Mouse (Mus musculus): ENCODE results near the gene Cuta. TPM values are rescaled to one million over a fixed set of nuclear protein-coding genes. Genes with fewer than 3 reads are reported as not detected.
"Not testable (repeated sequence)": the region's sequence is repeated elsewhere in the genome, so short reads cannot be mapped to it uniquely, and the experiment has no call there.

Cuta gene
- total RNA-seq, 2 experiments from 2014 or later: 129 to 141 TPM

DNA sequence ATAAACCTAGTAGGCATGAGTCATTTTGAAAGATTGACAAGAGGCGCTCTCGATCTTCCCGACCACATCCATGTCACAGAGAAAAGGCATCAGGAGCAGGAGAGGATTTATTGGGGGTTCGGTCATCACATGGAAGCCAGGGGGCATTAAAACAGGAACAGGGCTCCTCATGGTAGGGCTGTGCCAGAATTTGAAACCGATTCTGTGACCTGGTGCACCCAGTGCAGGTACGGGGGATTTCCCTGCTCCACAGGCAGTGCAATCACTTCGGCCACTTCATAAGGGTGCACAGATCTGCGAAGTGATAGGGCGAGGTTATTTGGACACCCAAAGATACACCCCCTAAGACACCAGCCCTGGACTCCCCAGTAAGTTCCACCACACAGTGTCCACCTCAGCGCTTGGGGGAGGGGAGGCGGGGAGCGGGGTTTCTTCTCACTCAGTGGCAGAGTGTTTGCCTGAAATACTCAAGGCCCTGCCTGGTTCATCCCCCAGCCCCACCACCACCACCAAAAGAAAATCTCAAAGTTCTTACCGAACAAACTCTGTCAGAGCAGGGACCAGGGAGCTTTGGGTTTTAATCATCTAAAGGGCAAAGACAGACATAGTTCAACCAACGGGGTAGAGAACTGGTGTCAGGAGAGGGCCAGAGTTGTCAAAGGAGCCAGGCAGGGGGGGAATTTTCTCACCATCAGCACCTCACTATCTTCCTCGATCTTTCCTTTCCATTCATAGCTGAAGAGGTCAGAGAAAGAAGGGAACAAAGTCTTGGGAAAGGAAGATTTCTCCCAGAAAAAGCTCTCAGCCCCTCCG is 1.3 kb downstream of the Cuta start:
- no peak for DNase-seq (ENCODE audit: low spot score in 2 of 2)

DNA sequence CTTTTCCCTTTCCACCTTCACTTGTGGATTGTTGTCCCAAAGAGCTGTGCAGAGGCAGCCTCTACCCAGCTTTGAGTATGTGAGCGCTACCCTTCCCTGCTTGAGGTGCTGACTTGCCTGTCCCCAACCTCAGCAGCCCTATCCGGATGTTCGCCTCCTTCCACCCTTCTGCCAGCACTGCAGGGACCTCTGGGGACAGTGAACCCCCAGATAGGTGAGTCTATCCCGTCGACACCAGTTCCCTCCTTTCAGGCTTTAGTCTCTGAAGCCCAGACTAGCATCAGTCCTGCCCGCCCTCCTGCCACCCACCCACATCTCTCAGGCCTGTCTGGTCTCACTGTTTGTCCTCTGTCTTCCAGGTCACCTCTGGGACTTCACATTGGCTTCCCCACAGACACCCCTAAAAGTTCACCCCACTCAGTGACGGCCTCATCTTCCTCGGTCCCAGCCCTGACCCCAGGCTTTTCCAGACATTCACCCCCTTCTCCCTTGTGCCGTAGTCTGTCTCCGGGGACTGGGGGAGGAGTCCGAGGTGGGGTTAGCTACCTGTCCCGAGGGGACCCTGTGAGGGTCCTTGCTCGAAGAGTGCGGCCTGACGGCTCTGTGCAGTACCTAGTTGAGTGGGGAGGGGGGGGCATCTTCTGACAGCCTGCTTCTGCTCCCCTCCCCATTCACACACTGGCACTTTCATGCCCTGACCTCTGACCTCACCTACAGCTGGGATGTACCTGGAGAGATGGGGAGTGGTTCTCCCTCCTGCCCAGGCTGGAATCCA is 2.3 kb downstream of the Cuta start:
- no peak for DNase-seq (ENCODE audit: low spot score in 2 of 2)

DNA sequence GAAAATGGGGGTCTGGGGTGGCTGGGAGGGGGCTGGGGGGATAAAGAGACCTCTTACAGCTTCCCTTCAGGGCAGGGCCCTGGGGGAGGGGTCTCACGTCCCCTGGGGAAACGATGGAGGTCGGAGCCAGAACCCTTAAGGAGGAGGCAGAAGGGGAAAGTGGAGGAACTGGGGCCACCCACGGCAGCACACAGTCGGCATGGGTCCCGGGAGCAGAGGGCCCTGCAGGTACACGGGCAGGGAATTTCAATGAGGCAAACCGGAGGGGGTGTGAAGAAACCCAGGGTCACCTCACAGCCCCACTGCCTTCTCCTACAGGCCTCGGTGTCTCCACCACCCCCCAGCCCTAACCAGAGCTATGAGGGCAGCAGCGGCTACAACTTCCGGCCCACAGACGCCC is 2.9 kb downstream of the Cuta start:
- DNase-seq (ENCODE audit: low spot score in 2 of 2): no peak

DNA sequence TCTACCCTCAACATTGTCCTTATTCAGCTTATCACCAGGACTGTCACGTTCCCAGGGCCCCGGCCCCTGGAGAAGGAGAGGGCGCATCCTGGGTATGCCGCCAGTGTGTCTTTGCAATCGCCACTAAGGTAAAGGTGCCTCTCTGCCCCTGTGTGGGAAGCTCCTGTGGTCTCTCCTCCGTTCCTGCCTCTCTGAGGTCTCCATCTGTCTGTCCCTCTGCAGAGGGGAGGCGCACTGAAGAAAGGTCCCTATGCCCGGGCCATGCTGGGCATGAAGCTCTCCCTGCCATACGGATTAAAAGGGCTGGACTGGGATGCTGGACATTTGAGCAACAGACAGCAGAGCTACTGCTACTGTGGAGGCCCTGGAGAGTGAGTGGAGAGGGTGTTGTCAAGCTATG is 4.3 kb downstream of the Cuta start:
- DNase-seq (ENCODE audit: low spot score in 2 of 2): no peak

DNA sequence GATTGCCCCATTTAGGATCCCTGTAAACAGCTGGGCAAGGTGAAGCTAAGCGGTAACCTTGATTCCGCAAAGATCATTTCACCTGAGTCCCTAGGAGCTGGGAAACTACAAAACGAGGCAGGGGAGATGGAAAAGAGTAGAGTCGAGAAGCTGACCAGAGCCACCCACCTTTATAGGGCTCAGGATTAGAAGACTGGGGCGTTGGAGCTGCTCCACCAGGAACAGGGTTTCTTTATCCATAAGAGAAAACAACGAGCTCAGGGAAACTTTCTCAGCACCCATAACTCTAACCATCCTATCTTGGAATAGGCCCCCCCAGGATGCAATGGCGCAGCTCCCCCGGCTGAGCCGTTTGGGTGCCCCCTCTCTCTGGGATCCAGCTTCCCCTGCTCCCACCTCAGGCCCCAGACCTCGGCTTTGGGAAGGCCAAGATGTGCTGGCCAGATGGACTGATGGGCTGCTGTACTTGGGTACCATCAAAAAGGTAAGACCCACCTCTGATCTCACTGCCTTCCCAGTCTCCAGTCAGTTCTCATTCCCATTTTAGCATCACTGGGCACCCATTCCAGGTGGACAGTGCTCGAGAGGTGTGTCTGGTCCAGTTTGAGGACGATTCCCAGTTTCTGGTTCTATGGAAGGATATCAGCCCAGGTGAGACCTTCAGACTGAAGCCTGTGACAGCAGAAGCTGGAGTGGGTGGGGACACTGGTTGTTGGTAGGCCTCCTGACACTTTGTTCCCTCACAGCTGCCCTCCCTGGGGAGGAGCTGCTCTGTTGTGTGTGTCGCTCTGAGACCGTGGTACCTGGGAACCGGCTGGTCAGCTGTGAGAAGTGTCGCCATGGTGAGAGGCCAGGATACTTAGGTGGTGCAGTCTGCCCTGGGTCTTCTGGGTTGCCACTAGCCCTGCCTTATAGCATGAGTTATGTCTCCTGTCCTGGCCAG is 5.2 kb downstream of the Cuta start:
- no peak for DNase-seq (ENCODE audit: low spot score in 2 of 2)

DNA sequence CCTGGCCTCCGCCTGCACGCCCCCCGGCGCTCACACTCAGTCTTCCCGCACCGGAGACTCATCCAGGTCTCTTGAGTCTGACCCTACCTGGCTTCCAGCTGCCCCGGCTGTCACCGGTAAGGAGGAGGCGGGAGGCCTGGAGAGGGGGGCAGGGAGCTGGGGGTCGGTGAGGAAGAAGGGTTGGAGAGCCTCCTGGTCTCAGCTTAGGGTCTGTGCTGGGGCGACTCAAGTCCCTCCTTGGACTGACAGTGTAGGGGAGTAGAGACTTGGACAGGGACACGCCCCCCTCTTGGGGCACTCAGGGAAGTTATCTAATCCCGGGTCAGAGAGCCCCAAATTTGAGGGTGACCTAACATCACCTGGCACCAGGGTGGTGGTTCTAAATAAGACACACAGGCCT is 6.0 kb downstream of the Cuta start:
- no peak for DNase-seq (ENCODE audit: low spot score in 2 of 2)

DNA sequence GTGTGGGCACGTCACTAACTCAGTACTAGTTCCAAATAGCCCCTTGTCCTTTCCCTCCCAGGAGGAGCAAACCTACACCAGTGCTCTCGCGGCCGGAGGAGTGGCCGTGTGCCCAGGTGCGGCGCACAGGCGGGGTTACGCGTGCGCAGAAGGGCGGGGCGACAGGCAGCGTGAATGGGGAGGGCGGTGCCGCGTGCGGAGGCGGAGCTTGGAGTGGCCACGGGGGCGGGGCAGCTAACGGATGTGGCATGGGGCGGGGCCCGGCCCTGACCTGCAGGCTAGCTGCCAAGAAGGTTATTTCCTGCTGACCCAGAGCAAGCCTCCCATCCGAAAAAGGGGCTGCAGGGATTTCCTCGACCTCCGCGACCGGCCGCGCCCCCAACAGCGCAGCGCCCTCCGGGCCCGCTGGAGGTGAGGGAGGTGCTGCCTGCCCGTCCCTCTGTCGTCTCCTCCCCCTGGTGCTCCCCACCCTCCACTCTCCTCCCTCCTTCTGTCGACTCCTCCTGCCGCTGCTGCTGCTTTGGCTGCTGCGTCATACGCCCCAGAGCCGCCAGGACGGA is 6.5 kb downstream of the Cuta start, which contains the start of gene Phf1:
Gene Phf1, plus strand, starts transcription at position 214 of the 560 bp plus-strand sequence.
- peak; percentile 99 for DNase-seq (ENCODE audit: low spot score in 2 of 2)

DNA sequence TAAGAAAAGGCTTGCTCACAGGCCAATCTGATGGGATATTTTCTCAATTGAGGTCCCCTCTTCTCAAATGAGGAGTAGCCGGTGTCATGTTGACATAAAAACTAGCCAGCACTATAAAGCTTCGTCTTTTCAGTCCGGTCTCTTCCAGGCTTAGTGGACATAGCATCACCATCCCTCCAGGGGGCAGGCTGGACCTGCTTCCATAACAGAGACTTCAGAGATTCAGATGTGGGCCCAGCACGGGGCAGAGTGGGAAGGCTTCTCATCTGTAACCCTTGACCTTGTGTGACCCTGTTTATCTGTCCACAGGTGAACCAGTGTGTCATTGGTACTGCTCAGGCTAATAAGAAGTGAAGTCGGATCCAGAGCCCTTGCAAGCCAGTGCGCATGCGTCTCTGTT is 7.6 kb downstream of the Cuta start:
- DNase-seq (ENCODE audit: low spot score in 2 of 2): peak in 1 of 2 experiments; percentile 17

DNA sequence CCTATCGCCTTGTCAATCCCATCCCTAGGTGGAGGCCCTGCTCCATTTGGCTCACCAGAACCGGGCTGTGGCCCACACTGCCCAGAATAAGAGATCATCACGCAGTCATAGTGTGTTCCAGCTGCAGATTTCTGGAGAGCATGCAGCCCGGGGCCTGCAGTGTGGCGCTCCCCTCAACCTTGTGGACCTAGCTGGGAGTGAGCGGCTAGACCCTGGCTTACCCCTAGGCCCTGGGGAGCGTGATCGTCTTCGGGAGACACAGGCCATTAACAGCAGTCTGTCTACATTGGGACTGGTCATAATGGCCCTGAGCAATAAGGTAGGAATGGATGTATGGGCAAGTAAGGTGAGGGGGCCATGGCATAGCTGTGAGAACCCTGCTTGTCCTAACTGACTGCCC is 14.0 kb downstream of the Cuta start:
- not testable (repeated sequence) for DNase-seq (ENCODE audit: low spot score in 2 of 2)

DNA sequence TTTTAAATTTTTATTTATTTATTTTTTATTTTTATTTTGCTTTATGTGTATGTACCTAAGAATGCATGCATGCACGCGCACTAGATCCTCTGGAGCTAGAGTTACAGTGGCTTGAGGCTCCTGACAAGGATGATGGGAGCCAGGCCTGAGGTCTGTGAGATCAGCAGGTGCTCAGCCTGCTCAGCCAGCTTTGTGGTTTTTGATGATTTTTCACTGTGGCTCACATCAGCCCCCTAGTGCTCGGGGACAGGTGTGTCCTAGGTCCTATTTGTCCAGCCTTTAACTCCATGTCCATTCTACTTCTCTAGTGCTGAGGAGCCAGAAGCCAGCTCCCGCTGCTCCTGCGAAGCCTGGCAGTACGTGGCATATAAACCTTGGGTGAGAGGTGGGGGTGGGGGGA is 17.0 kb downstream of the Cuta start:
- DNase-seq (ENCODE audit: low spot score in 2 of 2): not testable (repeated sequence)

DNA sequence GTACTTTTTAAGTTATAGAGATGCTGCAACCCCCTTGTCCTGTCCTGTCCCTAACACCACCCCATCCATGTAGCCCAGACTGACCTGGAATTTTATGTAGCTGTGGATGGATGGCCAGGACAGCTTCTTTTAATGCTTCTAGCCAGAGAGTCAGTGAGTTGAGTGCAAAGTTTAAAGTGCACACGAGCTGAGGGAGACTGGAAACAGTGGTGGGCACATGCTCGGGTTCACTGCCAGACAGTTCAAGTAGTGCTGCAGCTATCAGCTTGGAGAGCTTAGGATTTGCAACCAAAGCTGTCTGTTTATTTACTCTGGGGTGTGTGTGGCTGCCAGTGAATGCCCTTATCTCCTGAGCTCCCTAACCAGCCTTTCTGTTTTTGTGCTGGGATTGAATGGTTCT is 19.9 kb downstream of the Cuta start:
- not testable (repeated sequence) for DNase-seq (ENCODE audit: low spot score in 2 of 2)

DNA sequence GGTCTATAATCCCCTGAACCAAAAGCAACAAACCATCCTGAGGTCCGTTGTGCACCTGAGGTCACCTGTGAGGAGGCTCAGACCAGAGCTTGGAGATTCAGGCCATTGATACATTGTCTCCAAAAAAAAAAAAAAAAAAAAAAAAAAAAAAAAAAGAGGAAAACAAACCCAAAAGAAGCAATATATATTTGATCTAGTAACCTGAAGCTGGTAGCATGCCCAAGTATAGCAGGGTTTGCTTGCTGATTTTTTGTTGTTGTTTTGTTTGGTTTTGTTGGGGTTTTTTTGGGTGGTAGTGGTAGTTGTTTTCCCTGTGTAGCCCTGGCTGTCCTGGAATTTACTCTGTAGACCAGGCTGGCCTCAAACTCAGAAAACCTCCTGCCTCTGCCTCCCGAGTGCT is 21.0 kb downstream of the Cuta start:
- no peak for DNase-seq (ENCODE audit: low spot score in 2 of 2)

DNA sequence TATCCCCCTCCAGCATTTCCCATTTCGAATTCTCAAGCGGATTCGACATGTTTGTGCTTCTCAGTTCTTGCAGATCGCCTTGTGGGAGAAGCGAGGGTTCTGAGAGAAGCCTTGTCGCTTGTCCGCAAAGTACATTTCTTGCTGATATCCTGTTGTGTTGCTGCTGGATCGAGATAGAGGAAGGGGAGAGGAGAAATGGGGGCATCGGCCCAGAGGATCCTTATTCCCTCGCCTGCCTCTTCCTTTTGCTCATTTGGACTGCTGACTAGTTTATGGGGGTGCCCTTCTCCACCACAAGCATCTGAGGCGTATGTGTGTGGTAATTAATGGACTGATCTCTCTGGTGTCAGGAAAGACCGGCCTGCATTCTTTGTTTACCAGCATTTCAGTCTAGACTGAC is 21.8 kb downstream of the Cuta start:
- DNase-seq (ENCODE audit: low spot score in 2 of 2): not testable (repeated sequence)

DNA sequence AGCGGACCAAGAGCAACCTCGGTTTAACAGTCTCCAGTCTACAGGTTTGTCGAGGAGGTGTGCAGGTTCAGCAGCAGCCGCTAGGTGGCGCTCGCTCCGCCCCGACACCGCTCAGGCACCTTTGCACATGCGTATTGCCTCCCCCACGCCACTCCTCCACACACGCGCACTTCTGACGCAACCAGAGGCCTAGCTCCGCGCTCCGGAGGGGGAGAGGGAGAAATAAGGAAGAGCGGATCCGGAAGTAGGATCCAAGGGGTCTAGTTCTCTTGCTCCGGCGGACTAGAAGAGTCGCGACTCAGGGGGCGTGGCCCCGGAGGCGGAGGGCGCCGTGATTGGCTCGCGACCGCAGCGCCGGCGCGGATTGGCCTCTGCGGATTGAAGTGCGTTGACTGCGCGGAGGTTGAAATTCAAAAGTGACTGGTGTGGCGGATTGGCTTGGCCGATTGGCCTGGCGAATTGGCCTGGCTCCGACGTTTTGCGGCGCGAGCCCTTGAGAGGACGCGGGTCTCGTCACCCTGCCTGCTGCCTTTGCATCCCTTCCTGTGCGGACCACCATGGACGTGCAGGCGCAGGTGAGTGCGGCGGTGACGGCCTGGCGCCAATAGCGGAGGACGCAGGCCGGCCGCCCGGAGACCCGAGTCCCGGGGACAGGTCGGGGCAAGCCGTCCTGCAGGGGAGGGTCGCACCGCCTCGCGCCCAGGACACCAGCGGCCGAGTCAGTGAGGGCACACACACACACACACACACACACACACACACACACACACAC is 22.5 kb downstream of the Cuta start, which contains the start of gene Kifc5b:
Gene Kifc5b, plus strand, starts transcription at position 381 of the 772 bp plus-strand sequence.
- DNase-seq (ENCODE audit: low spot score in 2 of 2): peak; percentile 98

DNA sequence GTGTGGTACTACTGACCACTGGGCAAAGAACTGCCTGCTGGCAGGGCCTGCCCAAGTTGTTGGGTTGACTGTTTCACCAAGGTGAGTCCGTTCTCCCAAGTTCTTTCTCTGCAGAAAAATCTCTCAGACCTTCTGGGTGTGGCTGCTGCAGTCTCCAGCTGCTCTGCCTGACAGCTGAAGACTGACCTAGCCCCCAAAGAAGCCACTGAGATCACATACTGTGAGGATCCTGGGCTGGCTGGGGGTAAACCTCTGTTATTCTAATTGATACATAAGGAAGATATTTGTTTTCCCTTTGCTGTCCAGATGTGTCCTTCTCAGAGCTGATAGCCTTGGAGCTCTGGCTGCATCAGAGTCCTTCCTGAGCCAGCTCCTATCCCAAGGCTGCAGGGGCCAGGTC is 24.1 kb downstream of the Cuta start:
- no peak for DNase-seq (ENCODE audit: low spot score in 2 of 2)

DNA sequence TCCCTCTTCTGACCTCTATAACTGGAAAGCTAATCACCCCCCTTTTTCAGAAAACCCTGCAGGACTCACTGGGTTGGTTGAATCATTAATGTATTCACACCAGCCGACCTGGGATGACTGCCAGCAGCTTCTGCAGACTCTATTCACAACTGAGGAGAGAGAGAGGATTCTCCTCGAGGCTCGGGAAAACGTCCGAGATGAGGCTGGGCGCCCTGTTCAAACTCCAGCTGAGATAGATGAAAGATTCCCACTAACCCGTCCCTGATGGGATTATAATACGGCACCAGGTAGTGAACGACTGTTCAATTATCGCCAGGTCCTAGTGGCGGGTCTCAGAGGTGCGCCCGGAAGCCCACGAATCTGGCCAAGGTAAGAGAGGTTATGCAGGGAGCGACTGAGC is 31.9 kb downstream of the Cuta start:
- not testable (repeated sequence) for DNase-seq (ENCODE audit: low spot score in 2 of 2)

DNA sequence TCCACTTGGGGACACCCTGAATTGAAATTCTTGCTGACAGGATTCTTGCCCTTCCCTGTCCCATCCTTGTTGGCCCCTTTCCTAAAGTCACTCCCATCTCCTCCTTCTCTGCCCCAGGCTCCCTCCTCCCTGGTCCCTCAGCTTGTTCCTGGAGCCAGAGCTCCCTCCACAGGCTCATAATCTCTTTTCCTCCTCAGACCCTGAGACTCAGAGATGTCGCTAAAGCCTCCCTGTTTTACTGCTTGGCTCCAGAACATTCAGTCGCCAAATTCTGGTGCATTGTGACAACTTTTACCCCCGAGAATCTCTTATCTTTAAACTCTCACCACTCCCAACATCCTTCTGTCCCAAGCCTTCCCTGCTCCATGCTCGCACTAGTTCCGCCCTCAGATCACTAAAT is 35.0 kb downstream of the Cuta start:
- DNase-seq (ENCODE audit: low spot score in 2 of 2): no peak

DNA sequence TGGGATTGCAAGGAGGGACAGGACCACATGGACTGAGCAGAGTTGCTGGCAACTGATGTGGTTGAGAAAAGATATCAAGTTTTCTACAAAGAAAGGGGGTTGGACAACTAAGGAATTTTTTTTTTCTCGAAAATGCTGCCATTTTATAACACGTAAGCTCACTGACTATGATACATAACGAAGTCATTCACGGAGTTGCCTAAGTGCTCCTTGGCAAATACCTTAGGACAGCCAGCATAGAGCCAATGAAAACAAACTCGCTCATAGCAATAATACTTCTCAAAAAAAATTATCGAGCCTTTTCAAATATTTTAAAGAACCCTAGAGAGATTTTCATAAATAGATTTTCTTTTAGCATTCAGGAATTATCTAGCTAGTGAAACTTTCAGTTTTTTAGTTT is 38.5 kb downstream of the Cuta start:
- no peak for DNase-seq (ENCODE audit: low spot score in 2 of 2)

DNA sequence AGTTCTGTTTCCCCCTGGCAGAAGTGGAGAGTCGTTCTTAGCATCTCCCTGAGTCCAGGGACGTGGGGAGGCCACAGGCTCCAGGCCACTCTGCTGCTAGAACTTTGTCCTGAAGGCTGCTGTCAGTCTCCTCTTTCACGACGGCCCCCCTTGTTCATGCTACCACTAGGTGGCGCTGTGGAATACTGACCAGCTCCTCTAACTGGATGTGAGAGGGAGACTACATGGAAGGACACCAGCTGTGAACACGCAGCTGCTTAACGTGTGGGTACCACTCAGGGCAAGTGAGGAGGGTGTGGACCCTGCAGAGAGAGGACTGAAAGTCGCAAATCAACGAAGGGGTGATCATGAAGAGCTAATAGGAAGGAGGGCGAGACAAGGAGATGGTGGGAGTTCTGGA is 43.8 kb downstream of the Cuta start:
- peak; percentile 68 to 74 for DNase-seq (ENCODE audit: low spot score in 2 of 2)

DNA sequence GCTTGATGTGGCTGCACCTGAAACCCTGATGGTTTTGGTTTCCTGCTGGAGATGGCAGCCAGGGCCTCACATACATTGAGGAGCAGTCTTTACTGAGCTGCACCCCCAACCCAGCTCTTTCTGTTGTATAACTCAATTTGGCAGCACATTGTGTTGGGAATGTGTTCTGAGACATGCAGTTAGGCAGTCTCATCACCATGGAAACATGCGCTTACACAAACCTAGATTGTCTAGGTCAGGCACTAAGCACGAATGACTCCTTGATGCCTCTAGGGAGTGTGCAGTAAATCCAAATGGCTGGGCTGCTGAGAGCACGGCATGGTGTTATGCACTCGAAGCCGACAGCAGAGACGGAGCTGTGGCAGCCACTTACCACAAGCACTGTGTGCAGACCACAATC is 45.0 kb downstream of the Cuta start:
- DNase-seq (ENCODE audit: low spot score in 2 of 2): no peak
